Mouse (Mus musculus) midbrain, embryonic 15.5 days (tissue): ENCODE data around the gene Meioc. TPM values are rescaled to one million over a fixed set of nuclear protein-coding genes. Genes with fewer than 3 reads are reported as not detected.

ENCODE experiments used
- ATAC-seq: fragments of 200-750 bp; cut with Nextera tagmentation; replicated peaks from 2 replicates; pipeline ENCODE4 v1.8.0; 2017; ENCODE audit warnings: moderate TSS enrichment
- H3K27ac ChIP-seq: fragments of 300-500 bp; sonication (generic); 2 replicates; pipeline ENCODE4 v1.5.1; 2015; ENCODE audit warnings: mild to moderate bottlenecking, inconsistent platforms
- H3K27me3 ChIP-seq: fragments of 300-500 bp; sonication (generic); replicated peaks from 2 replicates; pipeline ENCODE4 v1.6.1; 2015; ENCODE audit warnings: inconsistent platforms
- H3K36me3 ChIP-seq: fragments of 300-500 bp; sonication (generic); replicated peaks from 2 replicates; pipeline ENCODE4 v1.6.1; 2015; ENCODE audit warnings: inconsistent platforms
- H3K4me1 ChIP-seq: fragments of 300-500 bp; sonication (generic); 2 replicates; pipeline ENCODE4 v1.6.1; 2015; ENCODE audit warnings: inconsistent platforms
- H3K4me2 ChIP-seq: fragments of 300-500 bp; sonication (generic); 2 replicates; pipeline ENCODE4 v1.6.1; 2015; ENCODE audit warnings: inconsistent platforms, mild to moderate bottlenecking, moderate library complexity
- H3K4me3 ChIP-seq: fragments of 300-500 bp; sonication (generic); 2 replicates; pipeline ENCODE4 v1.5.1; 2015; ENCODE audit warnings: mild to moderate bottlenecking, inconsistent platforms
- H3K9ac ChIP-seq: fragments of 300-500 bp; sonication (generic); 2 replicates; pipeline ENCODE4 v1.6.1; 2015; ENCODE audit warnings: mild to moderate bottlenecking, inconsistent platforms
- H3K9me3 ChIP-seq: fragments of 300-500 bp; sonication (generic); 2 replicates; pipeline ENCODE4 v1.6.1; 2016; ENCODE audit warnings: inconsistent platforms
- WGBS: fragments of 180-500 bp; shearing (Covaris S2); methylation state at CpG from one replicate; pipeline ENCODE4 v1.1.7; 2015; ENCODE audit warnings: mixed read lengths; 5-methylcytosine and 5-hydroxymethylcytosine counted together
- polyA plus RNA-seq: library from polyadenylated mRNA; unstranded; fragments of >200 nt; fragmentation: Nextera tagmentation; extraction: Ambion mirVana; gene quantifications from 2 replicates; pipeline ENCODE4 v1.2.1, GENCODE M21; 2015

Gene Meioc
- 0.13 TPM in 1 of 2 replicates, not detected in the other for polyA plus RNA-seq

GRCm38 (mm10) chr11:102663416-102663815 lies at the start of gene Meioc:
Meioc (plus strand) TSS chr11:102663716.
- Histone ChIP-seq H3K9me3 (no peaks in the 10 kb centered on the region), H3K9ac (no peak within 1 kb of the TSS), H3K36me3 (no peaks in the 10 kb centered on the region), H3K4me1 (no peaks in the 10 kb centered on the region), H3K4me3 (no peak within 1 kb of the TSS), H3K27ac (no peak within 1 kb of the TSS), H3K27me3 (peaks cover 14% of the 10 kb centered on the region), H3K4me2 (no peak within 1 kb of the TSS)
- 78% methylated on average over 3 of the region's 3 CpGs for WGBS
- ATAC-seq, result no peak

GRCm38 (mm10) chr11:102619449-102619848 lies 44.1 kb upstream of the Meioc start:
- Histone ChIP-seq H3K36me3 (no peaks in the 10 kb centered on the region), H3K27me3 (no peaks in the 10 kb centered on the region), H3K9ac (no peak overlapping the region), H3K4me2 (no peak overlapping the region), H3K9me3 (no peaks in the 10 kb centered on the region), H3K27ac (no peak overlapping the region), H3K4me1 (peaks cover 9% of the 10 kb centered on the region), H3K4me3 (no peak overlapping the region)
- WGBS, result 63% methylated on average over 2 of the region's 2 CpGs
- no peak for ATAC-seq

GRCm38 (mm10) chr11:102623876-102624789 lies 39.4 kb upstream of the Meioc start:
- Histone ChIP-seq H3K36me3 (no peaks in the 10 kb centered on the region), H3K4me2 (no peak overlapping the region; the same call in 1 of the 2 replicates), H3K9ac (no peak overlapping the region), H3K27me3 (no peaks in the 10 kb centered on the region), H3K27ac (peak overlapping the region; percentile 69), H3K4me1 (peaks cover 20% of the 10 kb centered on the region), H3K4me3 (no peak overlapping the region), H3K9me3 (no peaks in the 10 kb centered on the region)
- WGBS, result 8% methylated on average over 17 of the region's 17 CpGs
- ATAC-seq, result no peak

GRCm38 (mm10) chr11:102624888-102625407 lies 38.6 kb upstream of the Meioc start:
- WGBS, result 21% methylated on average over 14 of the region's 14 CpGs

GRCm38 (mm10) chr11:102627171-102627931 lies 36.2 kb upstream of the Meioc start:
- Histone ChIP-seq H3K9ac (no peak overlapping the region), H3K4me3 (no peak overlapping the region), H3K27me3 (no peaks in the 10 kb centered on the region), H3K9me3 (no peaks in the 10 kb centered on the region), H3K36me3 (no peaks in the 10 kb centered on the region), H3K4me1 (peaks cover 20% of the 10 kb centered on the region), H3K4me2 (no peak overlapping the region), H3K27ac (no peak overlapping the region)
- 85% methylated on average over 9 of the region's 9 CpGs for WGBS
- ATAC-seq, result no peak

More at GRCm38 (mm10) chr11:102624888-102625407, 38.6 kb upstream of the Meioc start:
- Histone ChIP-seq H3K4me1 (peaks cover 20% of the 10 kb centered on the region), H3K4me2 (peak overlapping the region; percentile 39), H3K27ac (peak overlapping the region; percentile 69), H3K9me3 (no peaks in the 10 kb centered on the region), H3K9ac (no peak overlapping the region), H3K27me3 (no peaks in the 10 kb centered on the region), H3K4me3 (peak overlapping the region; percentile 4; the same call in 1 of the 2 replicates), H3K36me3 (no peaks in the 10 kb centered on the region)
- peak; percentile 63; the same call in 1 of the 2 replicates for ATAC-seq

GRCm38 (mm10) chr11:102628529-102628928 lies 35.0 kb upstream of the Meioc start:
- H3K9ac ChIP-seq, result no peak overlapping the region
- no peak overlapping the region for H3K27ac ChIP-seq
- WGBS, result 39% methylated on average over 9 of the region's 9 CpGs
- H3K27me3 ChIP-seq, result no peaks in the 10 kb centered on the region
- H3K9me3 ChIP-seq, result no peaks in the 10 kb centered on the region
- H3K4me3 ChIP-seq, result no peak overlapping the region
- H3K4me1 ChIP-seq, result peaks cover 26% of the 10 kb centered on the region
- H3K4me2 ChIP-seq, result no peak overlapping the region
- no peaks in the 10 kb centered on the region for H3K36me3 ChIP-seq
- no peak for ATAC-seq

- H3K9ac ChIP-seq, result no peak overlapping the region
- ATAC-seq, result no peak
- 77% methylated on average over 8 of the region's 8 CpGs for WGBS
- no peak overlapping the region for H3K4me3 ChIP-seq
- H3K9me3 ChIP-seq, result no peaks in the 10 kb centered on the region
- H3K4me2 ChIP-seq, result no peak overlapping the region
- H3K27ac ChIP-seq, result no peak overlapping the region
- H3K36me3 ChIP-seq, result no peaks in the 10 kb centered on the region
- peaks cover 18% of the 10 kb centered on the region for H3K4me1 ChIP-seq
- H3K27me3 ChIP-seq, result no peaks in the 10 kb centered on the region
Measured at GRCm38 (mm10) chr11:102629375-102629774, 34.1 kb upstream of the Meioc start.

GRCm38 (mm10) chr11:102630731-102631130 lies 32.8 kb upstream of the Meioc start:
- Histone ChIP-seq H3K36me3 (no peaks in the 10 kb centered on the region), H3K27ac (no peak overlapping the region), H3K9me3 (no peaks in the 10 kb centered on the region), H3K27me3 (no peaks in the 10 kb centered on the region), H3K4me1 (peaks cover 6% of the 10 kb centered on the region; the same call in 1 of the 2 replicates), H3K9ac (no peak overlapping the region), H3K4me2 (no peak overlapping the region), H3K4me3 (no peak overlapping the region)
- WGBS, result 23% methylated on average over 7 of the region's 7 CpGs
- no peak for ATAC-seq

- H3K9me3 ChIP-seq, result no peaks in the 10 kb centered on the region
- H3K27ac ChIP-seq, result no peak overlapping the region
- no peak for ATAC-seq
- H3K36me3 ChIP-seq, result no peaks in the 10 kb centered on the region
- H3K4me3 ChIP-seq, result no peak overlapping the region
- H3K4me2 ChIP-seq, result no peak overlapping the region
- WGBS, result 38% methylated on average over 5 of the region's 5 CpGs
- no peaks in the 10 kb centered on the region for H3K27me3 ChIP-seq
- no peak overlapping the region for H3K9ac ChIP-seq
- H3K4me1 ChIP-seq, result peaks cover 6% of the 10 kb centered on the region; the same call in 1 of the 2 replicates
Measured at GRCm38 (mm10) chr11:102631203-102631602, 32.3 kb upstream of the Meioc start.

GRCm38 (mm10) chr11:102632725-102633124 lies 30.8 kb upstream of the Meioc start:
- Histone ChIP-seq H3K4me2 (peak overlapping the region; percentile 39), H3K9ac (no peak overlapping the region), H3K9me3 (no peaks in the 10 kb centered on the region), H3K4me3 (no peak overlapping the region), H3K27me3 (no peaks in the 10 kb centered on the region), H3K27ac (no peak overlapping the region), H3K4me1 (peaks cover 9% of the 10 kb centered on the region; the same call in 1 of the 2 replicates), H3K36me3 (no peaks in the 10 kb centered on the region)
- no peak for ATAC-seq
- WGBS, result 4% methylated on average over 11 of the region's 13 CpGs

- no peaks in the 10 kb centered on the region for H3K27me3 ChIP-seq
- H3K9me3 ChIP-seq, result no peaks in the 10 kb centered on the region
- no peaks in the 10 kb centered on the region for H3K36me3 ChIP-seq
- peak overlapping the region; percentile 39 for H3K4me2 ChIP-seq
- ATAC-seq, result no peak
- H3K4me1 ChIP-seq, result peaks cover 10% of the 10 kb centered on the region; the same call in 1 of the 2 replicates
- H3K27ac ChIP-seq, result no peak overlapping the region
- no peak overlapping the region for H3K9ac ChIP-seq
- H3K4me3 ChIP-seq, result peak overlapping the region; percentile 17
- WGBS, result 20% methylated on average over 9 of the region's 9 CpGs
Measured at GRCm38 (mm10) chr11:102633379-102633778, 30.1 kb upstream of the Meioc start.

- H3K4me3 ChIP-seq, result no peak overlapping the region
- no peak overlapping the region for H3K9ac ChIP-seq
- no peak overlapping the region for H3K4me2 ChIP-seq
- no peaks in the 10 kb centered on the region for H3K9me3 ChIP-seq
- 35% methylated on average over 12 of the region's 12 CpGs for WGBS
- ATAC-seq, result no peak
- no peaks in the 10 kb centered on the region for H3K36me3 ChIP-seq
- no peaks in the 10 kb centered on the region for H3K27me3 ChIP-seq
- H3K4me1 ChIP-seq, result peaks cover 16% of the 10 kb centered on the region; the same call in 1 of the 2 replicates
- no peak overlapping the region for H3K27ac ChIP-seq
Measured at GRCm38 (mm10) chr11:102636887-102637286, 26.6 kb upstream of the Meioc start.
